Mouse (Mus musculus): ENCODE results near the gene Trak1.

GRCm38 (mm10) chr9:121357582-121358275 is 60.4 kb downstream of the Trak1 start:
- no peak for TF ChIP-seq CTCF (IDR thresholded peaks at IDR 0.05; ENCODE audit: borderline replicate concordance, insufficient read depth, low read length)
- no peak for TF ChIP-seq POLR2A (IDR thresholded peaks at IDR 0.05; ENCODE audit: low read depth, low read length)
